Mouse (Mus musculus): ENCODE results near the gene Cpeb3.

DNA sequence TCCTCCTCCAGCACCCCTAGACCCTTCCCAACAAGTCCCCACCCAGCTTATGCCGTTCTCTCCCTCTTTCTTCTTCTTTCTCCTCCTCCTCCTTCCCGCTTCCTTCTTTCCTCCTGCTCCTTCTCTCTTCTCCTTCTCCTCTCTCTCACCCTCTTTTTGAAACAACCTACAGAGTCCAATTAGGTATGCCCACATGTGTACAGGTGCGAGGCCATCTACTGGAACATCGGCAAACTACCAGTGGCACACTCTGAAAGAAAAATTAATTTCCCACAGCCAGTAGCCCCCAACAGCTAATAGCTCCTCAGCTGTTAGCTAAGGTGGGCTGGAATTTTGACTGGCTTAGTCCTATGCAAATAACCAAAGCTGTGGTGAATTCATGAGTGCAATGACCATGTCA, 139.2 kb downstream of the Cpeb3 start:
- TF ChIP-seq CTCF (IDR thresholded peaks at IDR 0.05; ENCODE audit: extremely low read depth, insufficient read depth, insufficient read length, insufficient replicate concordance) (no peak), POLR2A (IDR thresholded peaks at IDR 0.05; ENCODE audit: low read depth, low read length) (no peak)

Measured in spleen, adult 2 months (tissue).